Mouse (Mus musculus): Measurements from ENCODE around the gene Ror2.

DNA sequence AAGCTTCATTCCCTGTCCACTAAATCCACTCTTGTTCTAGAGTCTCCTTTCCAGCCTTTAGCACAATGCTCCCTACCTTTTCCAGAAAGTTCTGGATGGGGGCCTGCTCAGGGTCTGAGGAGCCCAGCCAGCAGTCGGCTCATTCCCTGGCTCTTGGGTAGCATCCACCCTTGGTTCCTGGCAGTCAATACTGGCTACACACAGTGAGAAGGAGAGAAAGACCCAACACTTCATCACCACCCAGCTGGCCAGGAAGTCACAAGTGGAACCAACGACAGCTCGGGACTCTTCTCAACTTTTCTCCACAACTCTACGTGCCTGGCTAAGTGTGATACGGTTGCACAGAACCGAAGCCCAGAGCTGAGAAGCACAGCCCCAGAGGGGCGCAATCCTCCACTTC, 86.7 kb downstream of the Ror2 start:
- TF ChIP-seq GATA1 (IDR thresholded peaks at IDR 0.05; ENCODE audit: low read length) (no peak), TAL1 (IDR thresholded peaks at IDR 0.05; ENCODE audit: low read length) (no peak)

Measured in erythroblast, embryonic 14.5 days (primary cell).